Mouse (Mus musculus) ovary, postnatal 10 days (tissue): Measurements from ENCODE around the gene Lrig1.

Source experiments
- DNase-seq: peaks from one replicate; pipeline ENCODE4 v3.0.0; 2022; ENCODE audit warnings: low spot score

Lrig1 gene

DNA sequence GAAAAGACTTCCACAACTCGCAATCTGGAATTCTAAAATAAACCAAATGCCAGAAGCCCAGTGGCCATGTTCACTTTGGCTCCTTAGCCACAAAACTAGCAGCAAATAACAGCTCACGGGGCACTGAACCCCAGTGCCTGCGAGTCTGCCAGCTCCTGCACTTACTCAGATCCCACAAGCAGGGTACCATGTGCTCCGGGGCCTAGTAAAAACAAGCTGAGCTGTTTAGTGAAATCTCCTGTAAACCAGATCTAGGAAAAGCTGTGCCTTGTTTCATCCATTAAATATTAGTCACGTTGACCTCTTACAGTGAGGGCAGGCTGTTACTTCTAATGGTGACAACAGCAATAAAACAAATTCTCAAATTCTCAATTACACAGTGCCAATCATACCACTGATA is 81.3 kb downstream of the Lrig1 start:
- no peak for DNase-seq

DNA sequence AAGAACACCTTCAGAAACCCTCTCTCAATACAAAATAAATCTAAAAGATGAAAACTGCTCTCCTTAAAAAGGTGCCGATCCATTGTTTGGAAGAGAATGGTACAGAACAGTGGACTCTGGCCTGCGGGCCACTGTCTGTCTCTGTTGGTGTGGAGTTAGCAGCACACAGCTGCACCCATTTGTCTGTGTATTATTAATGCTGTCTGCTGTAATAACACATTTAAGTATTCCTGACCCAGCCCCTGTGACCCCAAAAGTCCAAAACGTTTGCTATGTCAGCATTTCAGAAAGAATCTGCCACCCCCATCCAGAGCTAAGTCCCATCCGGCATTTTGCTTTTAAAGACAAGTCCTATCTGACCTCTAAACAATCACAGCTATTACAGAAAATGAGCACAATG is 84.0 kb downstream of the Lrig1 start:
- no peak for DNase-seq

DNA sequence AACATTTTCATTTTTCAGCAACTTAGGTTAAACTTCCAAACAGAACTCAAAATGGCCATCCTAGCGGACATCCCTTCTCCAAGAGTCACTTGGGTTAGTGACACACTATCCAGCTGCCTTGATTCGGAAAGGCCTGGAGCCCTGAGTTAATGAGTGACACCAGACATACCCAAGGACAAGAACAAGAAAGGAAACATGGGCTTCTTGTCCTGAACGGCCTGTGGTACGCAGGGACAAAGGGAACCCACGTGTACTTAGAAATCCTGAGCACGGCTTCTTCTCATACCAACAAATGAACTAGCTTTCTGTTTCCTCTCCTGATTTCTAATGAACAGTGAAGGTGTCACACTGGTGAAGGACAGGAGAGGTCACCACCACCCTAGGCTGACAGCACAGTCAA is 85.6 kb downstream of the Lrig1 start:
- no peak for DNase-seq

DNA sequence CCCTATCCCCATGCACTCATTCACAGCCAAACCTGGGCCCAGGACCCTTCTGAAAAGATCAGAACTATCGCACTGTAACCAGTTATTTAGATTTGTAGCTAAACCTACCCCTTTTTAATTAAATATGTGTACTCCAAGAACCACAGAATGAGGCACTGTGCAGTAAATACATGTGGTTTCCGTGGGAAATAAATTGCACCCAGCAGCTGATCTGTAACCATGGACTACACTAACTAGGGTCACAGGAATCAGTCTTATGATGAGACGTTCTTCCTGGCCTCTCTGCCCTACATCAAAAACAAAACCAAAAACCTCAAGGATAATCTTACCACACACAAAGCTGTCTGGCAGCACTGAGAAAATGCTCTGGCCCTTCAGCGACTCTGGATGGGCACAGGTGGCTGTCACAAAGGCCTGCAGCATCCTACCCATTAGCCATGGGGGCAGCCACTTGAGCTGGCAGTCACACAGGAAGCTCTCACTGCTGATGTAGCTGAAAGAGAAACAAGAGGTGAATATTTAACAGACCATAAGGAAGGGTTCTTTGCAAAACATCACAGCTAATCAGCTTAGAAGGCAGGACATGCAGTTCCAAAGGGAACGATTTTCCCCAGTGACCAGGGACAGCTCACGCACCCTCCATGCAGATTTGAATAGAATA is 86.6 kb downstream of the Lrig1 start:
- no peak for DNase-seq

DNA sequence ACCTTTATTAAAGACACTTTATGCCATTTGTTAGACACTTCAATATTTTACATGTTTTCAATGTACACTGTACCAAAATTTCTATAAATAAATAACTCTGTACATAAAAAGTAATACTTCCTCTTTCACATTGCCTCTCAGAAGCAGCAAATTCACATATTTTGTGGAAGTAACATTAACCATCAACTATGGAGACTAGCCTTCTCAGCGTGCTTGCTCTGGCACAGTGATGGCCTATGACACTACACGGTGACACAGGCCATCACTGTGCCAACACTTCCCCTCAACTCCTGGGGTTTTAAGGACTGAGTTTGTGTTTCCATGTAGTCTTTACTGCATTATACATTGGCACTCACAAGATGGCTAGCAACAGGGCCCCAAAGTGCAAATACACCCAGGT is 95.4 kb downstream of the Lrig1 start:
- no peak for DNase-seq

DNA sequence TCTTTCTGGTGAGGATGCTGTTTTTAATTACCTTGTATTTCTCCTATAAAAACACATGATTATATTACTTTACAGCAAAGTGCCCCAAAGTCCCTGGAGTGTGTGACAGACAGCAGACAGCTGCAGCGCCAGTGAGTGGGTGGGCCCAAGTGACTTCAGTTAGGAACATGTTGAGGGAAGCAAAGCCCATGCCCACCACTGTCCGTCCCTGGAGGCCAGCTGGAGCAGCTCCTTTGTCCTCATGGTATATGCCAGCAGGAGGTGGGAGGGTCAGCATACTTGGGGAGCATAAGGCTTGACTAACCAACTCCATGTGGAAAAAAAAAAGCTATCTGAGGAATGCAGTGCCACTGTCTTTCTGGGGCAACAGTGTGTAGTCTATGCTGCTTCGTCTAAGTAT is 95.9 kb downstream of the Lrig1 start:
- DNase-seq, result no peak

DNA sequence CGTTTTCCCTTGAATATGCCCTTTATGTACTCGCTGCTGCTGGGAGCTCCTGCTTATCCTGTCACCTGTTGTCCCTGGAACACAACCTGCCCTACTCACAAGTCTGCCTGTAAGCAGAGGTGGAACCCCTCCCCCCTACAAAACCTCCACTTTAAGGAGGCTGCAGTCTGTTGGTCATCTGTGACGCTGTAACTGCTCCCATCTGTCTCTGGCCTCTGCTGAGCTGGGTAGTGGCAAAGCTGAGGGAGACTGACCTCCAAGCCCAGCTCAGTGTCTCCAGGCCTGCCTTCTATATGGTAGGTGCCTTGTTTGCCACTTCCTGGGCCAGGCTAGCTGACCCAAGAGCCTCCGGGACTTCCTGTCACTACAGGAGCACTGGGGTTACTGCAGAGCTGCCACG is 98.1 kb downstream of the Lrig1 start:
- no peak for DNase-seq

DNA sequence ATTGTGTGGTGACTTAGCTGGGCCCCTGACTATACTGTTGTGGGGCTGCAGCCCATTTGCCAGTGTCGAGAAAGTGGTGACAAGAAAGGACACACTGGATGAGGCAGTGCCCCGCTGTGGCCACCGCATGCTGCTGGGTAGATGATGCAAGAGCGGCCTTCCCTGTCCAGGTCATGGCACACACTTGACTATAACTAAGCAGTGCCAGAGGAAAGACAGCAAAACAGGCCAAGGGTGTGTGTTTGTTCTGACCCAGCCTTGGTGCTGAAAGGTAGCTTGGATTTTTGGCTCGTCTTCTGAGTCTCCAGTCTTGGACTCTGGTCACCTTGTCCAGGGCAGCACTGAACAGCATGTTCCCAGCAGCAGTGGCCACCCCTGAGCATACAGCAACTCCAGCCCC is 98.9 kb downstream of the Lrig1 start:
- no peak for DNase-seq

DNA sequence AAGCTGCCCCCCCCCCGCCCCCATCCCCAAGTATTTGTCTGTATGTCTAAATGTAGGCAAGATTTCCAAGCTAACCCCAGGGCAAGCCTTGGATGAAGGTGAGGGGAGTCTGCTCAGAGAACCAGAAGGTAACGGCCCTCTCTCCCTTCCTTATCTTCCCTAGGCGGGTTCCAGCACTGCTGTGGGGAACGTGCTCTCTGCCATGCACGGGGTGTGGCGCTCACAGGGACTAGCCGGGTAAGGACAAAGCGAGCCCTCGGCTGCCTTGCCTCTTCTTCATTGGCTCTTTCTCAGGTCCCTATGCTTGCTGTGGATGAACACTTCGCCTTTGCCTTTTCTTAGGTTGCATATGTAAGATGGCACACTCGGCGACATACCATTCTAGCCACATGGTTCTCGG is 100.9 kb downstream of the Lrig1 start:
- DNase-seq, result no peak

DNA sequence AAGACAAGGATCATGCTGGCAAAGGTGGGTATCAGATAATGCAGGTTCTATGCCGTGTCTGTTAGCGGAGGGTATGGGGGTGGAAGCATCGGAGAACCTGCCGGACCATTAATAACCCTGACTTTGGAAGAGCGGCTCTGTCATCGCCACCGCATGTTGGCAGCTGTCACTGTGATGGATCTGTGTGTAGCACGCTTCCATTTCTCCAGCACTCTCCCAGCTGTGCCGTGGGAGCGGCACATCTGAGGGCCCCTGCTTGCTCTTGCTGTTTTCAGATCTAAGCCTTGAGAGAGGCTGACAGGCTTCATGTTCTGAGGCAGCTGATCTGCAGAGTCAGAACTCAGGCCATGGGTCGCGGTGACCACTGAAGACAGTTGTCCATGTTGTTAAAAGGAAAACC is 101.5 kb downstream of the Lrig1 start:
- DNase-seq, result no peak

DNA sequence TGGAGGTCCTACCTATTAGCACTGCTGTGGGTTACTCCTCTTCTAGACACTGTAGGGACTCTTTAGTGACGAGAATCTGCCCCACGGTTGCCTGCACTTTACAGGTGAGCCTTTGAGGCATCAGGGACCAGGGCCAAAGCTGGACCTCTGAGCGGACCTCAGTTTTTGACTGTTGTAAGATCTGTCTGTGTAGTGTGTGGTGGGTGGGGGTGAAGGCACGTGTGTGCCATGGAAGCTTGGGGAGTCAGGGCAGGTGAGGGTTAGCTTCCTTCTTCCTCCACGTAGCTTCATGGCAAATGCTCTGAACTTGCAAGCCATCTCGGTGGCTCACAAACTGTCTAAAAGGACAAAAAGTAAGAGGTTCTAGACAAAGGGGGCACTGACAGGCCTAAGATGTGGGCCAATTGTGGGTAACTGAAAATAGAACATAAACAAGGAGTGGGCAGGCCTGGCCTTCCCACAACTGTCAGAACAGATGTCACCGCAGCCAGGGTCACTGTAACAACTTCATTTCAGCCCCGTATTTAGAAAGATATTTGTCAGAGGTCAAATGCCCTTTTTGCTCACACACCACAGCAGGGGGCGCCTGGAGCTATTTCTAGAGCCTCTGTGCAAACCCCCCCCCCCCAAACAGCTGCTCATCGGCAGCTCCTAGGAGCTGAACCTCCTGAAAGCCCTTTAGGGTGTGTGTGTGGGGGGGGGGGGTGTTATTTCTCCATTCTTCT is 103.0 kb downstream of the Lrig1 start:
- DNase-seq, result no peak

DNA sequence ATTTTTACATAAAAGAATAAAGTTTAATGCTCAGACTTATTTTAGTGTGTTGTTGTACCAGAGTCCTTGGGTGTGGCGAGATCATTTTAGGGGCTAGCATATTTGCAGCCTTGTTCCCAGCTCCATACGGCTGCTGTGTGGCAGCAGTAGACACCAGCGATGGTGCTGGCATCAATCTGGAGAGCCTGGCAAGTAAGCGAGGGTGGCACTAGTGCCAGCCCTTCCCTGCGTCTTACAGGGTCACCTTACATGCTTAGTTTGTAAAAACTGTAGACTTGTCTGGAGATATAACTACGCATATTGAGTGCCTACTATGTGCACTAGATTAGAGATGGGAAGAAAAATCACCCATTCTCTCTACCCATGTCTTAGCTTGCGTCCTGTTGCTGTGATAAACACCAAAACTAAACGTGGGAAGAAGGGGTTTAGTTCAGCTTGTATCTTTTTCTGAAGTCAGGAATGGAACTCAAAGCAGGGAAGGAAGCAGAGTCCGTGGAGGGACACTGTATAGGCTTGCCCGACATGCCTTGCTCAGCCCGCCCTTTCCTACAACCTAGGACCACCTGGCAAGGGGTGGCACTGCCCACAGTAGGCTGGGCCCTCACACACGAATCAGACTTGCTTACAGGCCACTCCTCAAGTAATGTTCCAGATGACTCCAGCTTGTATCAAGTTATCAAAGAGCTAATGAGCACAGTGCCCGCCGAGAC is 103.8 kb downstream of the Lrig1 start:
- no peak for DNase-seq

DNA sequence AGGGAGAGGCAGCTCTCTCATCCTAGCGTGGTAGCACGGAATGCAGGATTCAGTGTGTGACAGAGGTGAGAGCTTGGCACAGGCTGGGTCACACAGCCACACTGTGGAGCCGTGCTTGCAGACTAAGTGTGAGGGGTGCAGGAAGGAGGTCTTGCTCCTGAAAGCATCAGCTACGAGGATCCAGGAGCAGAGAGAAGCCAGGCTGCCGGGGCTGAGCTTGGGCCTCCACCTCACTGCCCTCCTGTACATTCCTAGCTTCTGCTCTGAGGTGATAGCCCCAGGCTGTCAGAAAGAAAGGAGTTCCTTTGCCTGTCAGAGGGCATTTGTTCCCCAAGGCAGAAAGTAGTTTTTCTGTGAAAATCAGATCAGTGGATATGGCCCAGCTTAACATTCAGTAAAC is 104.8 kb downstream of the Lrig1 start:
- DNase-seq, result no peak

DNA sequence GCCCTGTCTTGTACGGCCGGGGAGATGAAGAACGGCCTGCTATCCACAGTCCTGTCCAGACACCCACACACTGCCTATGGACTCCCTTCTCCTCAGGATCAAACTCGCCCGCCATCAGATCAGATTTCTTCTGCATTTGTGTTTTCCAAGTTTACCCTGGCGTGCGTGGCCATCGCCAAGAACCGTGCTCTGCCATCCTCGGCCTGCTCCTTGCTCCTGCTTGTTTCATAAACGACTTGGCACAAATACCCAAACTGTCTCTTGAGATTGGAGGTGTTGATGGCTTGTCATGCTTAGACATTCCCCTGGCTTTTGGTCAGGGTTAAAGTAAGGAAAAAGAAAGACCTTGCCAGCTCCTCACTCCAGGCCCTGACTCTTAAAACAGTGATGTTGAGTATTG is 105.2 kb downstream of the Lrig1 start:
- no peak for DNase-seq

DNA sequence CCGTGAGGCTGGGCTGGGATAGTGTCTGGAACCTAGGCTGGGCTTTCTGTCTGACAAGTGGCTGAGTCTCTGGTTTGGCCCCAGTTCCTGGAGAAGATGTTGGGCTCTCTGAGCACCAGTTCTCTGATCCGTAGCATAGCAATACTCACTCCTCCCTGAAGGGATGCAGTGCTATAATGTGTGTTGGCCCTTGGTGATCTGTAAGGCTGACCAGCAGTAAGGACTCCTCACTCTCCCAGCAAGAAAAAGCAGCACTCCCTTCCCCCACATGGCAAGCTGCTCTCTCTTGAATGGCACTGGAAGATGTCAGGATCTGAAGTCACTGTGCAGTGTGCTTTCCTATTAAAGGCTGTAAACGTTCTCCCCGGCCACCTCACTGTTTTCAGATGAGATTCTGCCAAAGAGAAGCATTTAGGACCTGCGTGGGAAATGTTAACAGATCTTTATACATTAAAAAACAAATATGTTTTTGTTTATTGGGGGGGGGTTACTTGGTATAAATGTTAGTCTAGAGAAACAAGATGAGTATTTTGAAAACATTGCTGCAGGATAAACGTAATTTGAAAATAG is 105.8 kb downstream of the Lrig1 start:
- no peak for DNase-seq

DNA sequence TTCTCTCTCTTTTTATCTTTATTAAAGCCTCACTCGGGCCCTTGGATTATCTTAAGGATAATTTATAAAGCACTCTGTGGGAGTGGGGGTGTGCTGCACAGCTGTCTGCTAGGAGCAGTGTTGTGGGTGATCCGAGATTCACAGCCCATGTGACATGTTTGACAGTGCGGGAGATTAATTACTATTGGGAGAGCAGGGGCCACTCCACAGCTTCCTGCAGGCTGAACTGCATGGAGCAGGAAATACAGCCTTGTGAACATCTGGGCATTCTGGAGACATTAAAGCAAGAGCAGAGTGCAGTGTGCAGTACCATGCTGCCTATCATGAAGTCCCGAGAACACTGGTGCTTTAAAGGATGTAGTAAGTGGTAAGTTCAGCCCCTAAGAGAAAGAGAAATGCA is 107.2 kb downstream of the Lrig1 start:
- no peak for DNase-seq

DNA sequence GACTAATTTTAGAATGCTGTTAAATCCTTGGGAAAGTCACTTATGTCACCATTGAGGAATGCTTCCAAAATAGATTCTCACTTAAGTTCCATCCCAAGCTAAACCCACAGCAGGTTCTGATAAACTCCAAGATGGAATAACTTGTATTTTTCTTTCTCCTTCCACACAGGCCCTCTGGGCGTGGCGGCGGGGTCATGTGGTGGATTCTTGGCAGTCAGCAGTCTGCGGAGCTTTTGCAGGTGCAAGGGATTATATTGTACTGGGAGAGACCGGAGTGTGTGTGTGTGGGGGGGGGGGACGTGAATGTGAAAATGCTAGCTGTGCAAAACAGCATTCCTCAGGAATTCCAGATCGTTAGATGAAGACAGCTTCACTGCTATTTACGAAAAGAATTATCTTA is 107.7 kb downstream of the Lrig1 start:
- DNase-seq, result no peak

DNA sequence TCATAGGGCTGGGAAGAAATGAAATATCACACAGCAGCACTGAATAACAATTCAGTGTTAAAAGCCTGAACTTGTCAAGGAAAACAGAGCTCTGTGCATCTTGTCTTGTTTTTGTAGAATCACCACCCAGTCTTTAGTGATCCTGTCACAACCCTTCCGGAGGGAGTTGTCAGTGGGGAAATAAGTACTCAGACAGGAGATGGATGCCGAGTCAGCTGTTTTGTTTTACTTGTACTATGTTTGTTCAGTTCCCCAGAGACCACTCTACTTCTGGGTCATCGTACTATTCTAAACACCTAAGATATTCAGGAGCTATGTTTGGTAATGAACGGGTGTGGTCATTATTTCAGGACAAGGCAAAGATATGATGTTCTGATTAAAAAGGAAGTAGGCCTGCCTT is 111.6 kb downstream of the Lrig1 start:
- DNase-seq, result no peak

DNA sequence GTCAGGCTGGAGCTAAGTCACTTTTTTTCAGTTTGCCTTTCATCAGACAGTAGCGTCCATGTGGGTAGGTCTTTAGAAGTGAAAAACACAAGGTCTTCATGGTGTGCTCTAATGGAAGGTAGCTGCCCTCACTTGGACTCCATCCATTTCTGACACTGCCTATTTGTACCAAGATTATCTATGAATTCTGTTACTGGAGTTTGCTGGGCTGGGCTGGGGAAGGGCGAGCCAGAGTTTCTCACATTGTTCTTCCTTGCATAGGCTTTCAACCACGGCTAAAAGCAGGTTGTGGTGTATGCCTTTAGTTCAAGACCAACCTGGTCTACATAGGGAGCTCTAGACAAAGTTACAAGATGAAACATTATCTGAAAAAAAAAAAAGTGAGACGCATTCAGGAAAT is 115.0 kb downstream of the Lrig1 start:
- no peak for DNase-seq

DNA sequence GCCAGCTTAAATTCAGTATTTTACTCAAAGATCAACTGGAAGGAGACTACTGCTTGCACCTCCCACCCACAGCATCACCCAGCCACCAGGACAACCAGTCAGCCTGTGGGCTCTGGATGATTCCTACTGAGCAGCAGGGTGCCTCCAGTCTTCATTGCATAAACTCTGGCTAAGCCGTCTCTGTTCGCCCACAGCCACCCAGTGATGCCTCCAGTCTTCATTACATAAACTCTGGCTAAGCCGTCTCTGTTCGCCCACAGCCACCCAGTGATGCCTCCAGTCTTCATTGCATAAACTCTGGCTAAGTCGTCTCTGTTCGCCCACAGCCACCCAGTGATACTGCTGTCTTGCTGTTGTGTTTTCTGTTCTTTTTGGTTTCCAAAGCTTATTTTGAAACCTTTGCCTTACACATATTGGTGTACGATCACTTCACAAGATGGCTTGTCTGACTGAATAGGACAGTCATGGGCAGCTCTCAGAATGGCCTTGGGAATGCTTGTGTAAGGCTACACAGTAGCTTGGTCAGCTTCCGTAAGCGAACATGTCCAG is 115.7 kb downstream of the Lrig1 start:
- DNase-seq, result no peak

DNA sequence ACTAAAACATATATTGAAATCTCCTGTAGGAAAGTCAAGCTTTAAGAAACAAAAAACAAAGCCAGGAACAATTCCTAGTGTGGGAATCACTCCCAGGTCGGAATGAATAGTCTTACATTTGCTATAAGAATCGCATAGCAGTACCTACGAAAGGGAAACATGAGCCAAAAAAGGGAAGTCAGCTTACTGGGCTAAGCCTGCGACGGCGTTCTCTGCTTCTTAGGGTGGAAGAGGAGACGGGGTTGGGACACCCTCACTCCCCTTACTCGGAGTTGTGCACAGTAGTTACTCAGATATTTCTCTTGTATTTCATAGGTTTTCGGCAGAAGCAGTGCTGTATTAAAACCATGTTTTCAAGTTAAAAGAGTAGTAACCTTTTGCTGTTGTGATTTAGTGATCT is 117.9 kb downstream of the Lrig1 start:
- DNase-seq, result no peak

DNA sequence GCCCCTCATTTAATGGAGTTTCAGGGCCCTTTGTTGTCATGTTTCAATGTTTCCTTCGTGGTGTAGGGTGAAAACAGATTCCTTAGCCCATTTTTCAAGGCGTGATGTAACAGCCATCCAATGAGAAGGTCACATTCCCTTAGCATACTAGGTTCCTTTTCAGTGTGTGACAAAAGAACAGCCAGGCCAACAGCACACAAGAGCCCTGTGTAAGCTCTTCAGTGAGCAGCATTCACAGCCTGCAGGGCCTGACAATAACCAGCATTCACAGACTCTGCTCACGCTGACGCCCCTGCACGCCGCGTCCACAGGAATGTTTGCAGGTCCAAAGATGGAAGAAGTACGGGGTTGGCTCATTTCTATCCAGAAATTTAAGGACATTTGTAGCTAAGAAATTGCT is 122.0 kb downstream of the Lrig1 start:
- no peak for DNase-seq
